Mouse (Mus musculus) left cerebral cortex, adult 2 months (tissue): ENCODE data around the gene Sesn1. TPM values are rescaled to one million over a fixed set of nuclear protein-coding genes. Genes with fewer than 3 reads are reported as not detected.
"Not testable (repeated sequence)": the region's sequence is repeated elsewhere in the genome, so short reads cannot be mapped to it uniquely, and the experiment has no call there.

ENCODE experiments used
- DNase-seq, 2 experiments: peaks; one replicate each; pipeline ENCODE4 v3.0.0; 2021 to 2022; ENCODE audit warnings: low spot score in 2 of 2, mixed read lengths in 1 of 2; ENCODE audit errors: extremely low spot score in 1 of 2
- H3K27ac ChIP-seq: fragments of 200-600 bp; 2 replicates; pipeline ENCODE4 v1.8.1; 2022
- H3K4me3 ChIP-seq: fragments of 200-600 bp; 2 replicates; pipeline ENCODE4 v1.8.1; 2022
- CTCF ChIP-seq: fragments of 200-600 bp; IDR thresholded peaks from 2 replicates; pipeline ENCODE4 v1.8.1; 2022; ENCODE audit warnings: antibody characterized with exemption, mild to moderate bottlenecking, moderate library complexity
- intact Hi-C: fragments of 180-260 bp; cut with DNase I; formaldehyde crosslinking; loops from one replicate; pipeline ENCODE4 v1.15.1; 2025
- total RNA-seq, 2 experiments: library from RNA; stranded (reverse); gene quantifications; 2 replicates each; pipeline ENCODE4 v1.2.3; 2021

Sesn1 gene
- total RNA-seq, 2 experiments from 2014 or later: 50.7 to 51.4 TPM

DNA sequence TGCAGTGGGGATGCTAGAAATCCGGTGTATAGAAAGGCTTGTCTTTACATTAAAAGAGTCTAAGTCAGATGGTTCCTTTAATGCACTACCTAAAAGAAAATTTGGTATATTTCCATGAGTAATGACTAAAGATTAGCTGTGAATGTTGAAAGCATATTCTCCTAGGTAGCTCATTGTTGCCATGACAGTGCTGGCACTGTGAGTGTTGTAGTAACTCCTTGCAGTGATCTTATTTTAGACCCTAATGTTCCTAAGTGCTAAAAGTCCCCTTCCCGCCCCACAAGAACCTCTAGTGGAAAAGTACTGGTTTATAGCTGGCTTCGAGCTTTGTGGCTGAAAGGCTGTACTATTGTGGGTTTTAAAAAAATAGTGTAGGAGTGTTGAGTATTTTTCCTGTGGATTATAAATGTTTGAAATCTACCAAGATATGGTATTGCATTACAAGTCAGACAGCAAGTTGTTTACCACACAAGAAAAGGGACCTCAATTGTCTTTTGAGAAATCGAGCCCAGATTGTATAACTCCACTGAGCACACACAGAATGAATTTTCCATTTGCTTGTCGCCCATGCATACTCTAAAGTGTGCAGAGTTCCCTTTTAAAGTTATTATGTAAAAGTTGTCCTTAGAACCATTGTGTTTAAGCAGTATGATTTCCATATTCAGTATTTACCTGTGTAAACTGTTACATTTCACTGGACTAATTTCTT lies 13.0 kb downstream of the Sesn1 start:
- intact Hi-C loops: no loop called here
- H3K4me3 ChIP-seq: no peak overlapping the region
- H3K27ac ChIP-seq: peak overlapping the region; percentile 74
- no peak for TF ChIP-seq CTCF
- DNase-seq: no peak

DNA sequence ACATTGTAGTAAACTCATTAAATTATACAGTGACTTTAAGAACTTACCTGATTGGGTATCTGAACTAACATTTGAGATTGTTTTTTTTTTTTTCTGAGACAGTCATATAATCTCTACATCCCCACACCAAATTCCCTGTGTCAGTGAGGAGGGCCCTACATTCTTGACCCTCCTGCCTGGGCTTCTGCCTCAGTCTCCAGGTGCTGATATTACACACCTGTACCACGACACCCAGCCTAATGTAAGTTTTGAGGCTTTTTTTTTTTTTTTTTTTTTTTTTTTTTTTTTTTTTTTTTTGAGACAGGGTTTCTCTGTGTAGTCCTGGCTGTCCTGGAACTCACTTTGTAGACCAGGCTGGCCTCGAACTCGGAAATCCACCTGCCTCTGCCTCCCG lies 13.5 kb downstream of the Sesn1 start:
- DNase-seq, H3K4me3 ChIP-seq, intact Hi-C loops: not testable (repeated sequence)
- peak overlapping the region; percentile 74 for H3K27ac ChIP-seq

DNA sequence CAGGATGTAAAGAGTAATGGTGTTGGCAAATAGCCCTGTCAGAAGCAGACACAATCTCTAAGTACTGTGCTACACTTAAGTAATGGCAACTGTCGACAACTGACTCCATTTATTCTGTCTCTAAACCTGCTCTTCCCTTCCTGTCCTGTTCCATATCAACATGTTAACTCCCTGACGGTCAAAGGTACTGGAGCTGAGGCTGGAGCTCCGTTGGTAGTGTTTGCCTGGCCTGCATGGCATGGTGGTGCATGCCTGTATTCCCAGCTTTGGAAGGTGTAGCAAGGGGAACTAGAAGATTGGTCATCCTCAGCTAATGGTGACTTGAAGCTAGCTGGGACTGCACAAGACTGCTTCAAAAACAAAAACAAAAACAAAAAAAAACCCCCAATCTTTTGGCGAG lies 14.2 kb downstream of the Sesn1 start:
- no peak for TF ChIP-seq CTCF
- intact Hi-C loops: no loop called here

DNA sequence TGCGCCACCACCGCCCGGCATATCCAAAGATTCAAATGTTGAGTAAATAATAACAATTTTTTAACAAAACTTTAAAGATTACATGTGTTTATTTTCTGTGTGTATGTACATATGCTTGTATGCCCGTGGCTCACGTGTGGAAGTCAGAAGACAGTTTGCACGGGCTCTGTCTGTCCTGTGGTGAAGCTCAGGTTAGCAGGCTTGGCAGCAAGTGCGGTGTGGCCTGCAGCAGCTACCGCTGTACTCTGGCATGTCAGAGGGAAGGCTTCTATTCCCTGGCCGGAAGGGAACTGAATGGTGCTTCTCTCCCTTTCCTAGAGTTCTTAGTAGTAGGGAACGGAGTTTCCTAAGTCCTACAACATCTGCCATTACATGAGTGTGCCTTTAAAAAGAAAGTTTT lies 15.3 kb downstream of the Sesn1 start:
- TF ChIP-seq CTCF: no peak
- H3K27ac ChIP-seq: no peak overlapping the region
- H3K4me3 ChIP-seq: no peak overlapping the region
- no peak for DNase-seq
- intact Hi-C loops: no loop called here

More for the DNA sequence above, 14.2 kb downstream of the Sesn1 start:
- Histone ChIP-seq H3K4me3 (no peak overlapping the region), H3K27ac (no peak overlapping the region)
- no peak for DNase-seq

DNA sequence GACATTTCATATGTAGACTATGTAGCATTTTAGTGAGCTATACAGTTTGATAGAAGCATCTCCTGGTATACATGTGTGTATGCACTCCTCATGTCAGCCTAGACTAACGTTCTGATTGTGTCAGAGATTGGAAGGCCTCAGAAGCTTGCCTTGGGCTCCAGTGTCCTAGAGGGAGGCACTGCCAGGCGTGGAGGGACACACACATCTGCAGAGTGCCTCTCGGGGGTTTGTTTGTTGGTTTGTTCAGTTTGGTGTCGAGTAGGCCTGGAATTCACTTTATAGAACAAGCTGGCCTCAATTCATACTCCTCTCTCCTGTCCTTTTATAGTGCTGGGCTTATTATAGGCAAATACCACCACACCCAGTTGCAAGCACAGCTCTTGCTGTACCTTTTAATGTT lies 16.3 kb downstream of the Sesn1 start:
- no peak overlapping the region for H3K27ac ChIP-seq
- no peak for TF ChIP-seq CTCF
- no peak for DNase-seq
- intact Hi-C loops: no loop called here
- no peak overlapping the region for H3K4me3 ChIP-seq

DNA sequence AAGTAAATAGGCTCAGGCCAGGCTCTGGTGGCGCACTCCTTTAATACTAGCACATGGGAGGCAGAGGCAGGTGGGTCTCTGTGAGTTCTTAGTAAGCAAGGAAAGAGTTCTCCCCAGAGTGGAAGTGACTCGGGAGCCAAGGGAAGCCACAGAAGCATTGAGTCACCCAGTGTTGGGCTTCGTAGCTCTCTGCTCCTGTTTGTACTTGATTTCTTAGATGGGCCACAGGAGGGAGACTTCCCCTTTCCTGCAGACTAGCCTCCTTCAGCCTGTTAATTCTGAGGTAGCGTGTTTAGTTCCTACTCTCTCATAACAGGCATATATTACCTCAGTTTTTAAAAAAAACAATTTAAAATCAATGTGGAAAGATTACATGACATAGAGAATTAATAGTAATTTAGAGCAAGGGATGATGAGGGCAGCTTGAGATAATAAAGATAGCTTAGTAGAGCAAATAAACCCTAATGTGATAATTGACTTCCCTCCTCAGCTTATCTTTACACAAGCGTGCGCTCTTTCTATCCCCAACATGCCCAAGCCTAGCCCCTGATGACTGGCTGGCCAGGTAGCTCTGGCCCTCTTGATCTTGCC lies 16.9 kb downstream of the Sesn1 start:
- Histone ChIP-seq H3K4me3 (no peak overlapping the region), H3K27ac (no peak overlapping the region)
- intact Hi-C loops: no loop called here
- no peak for TF ChIP-seq CTCF
- no peak for DNase-seq

DNA sequence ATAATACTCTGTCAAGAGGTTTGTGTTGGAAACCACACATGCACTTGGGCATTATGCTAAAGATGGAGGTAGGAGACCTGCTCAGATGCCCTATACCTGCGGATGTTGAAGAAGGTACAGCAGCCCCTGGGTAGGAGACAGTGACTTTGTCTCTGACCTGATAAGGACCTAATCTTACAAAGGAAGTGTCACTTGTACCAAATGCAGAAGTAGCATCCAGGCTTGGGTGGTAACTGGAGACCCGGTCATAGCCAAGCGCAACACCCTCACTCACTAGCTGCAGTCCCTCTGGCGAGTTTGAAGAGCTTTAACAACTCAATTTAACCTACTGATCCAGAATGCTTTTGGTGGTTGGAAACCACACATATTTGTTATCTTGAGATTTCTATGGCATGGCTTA lies 18.0 kb downstream of the Sesn1 start:
- intact Hi-C loops: no loop called here
- DNase-seq: no peak
- Histone ChIP-seq H3K27ac (no peak overlapping the region), H3K4me3 (no peak overlapping the region)
- no peak for TF ChIP-seq CTCF

DNA sequence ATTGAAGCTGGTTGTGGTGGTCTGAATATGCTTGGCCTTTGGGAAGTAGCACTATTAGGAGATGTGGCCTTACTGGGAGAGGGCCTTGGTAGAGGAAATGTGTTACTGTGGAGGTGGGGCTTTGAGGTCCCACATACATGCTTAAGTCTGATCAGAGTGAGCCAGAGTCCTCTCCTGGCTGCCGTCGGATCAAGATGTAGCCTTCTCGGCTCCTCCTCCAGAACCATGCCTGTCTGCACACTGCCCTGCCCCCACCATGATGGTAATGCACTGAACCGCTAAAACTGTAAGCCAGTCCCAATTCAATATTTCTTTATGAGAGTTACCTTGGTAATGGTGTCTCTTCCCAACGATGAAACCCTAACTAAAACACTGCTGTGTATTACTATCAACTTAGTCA lies 19.5 kb downstream of the Sesn1 start:
- H3K27ac ChIP-seq: no peak overlapping the region
- H3K4me3 ChIP-seq: no peak overlapping the region
- intact Hi-C loops: no loop called here
- TF ChIP-seq CTCF: no peak
- DNase-seq: no peak

DNA sequence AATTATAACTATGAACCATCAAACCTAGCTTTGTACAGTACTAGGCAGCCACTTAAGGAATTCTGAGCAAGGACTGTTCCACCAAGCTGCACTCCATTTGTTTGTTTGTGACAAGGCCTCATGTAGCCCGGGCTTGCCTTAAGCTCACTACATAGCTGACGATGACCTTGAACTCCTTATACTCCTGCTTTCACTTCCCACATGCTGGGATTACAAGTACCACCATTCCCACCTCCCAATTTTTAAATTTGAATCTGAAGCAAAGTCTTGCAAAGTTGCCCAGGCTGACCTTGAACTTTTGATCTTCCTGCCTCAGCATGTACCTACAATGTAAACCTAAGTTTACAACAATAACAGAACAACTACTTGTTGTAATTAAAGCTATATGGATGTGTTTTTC lies 20.2 kb downstream of the Sesn1 start:
- intact Hi-C loops: loop anchor here (2.0 to 5.0 kb wide), 5 partner anchors 59 to 467 kb away; partner anchors contain the start of gene Foxo3

DNA sequence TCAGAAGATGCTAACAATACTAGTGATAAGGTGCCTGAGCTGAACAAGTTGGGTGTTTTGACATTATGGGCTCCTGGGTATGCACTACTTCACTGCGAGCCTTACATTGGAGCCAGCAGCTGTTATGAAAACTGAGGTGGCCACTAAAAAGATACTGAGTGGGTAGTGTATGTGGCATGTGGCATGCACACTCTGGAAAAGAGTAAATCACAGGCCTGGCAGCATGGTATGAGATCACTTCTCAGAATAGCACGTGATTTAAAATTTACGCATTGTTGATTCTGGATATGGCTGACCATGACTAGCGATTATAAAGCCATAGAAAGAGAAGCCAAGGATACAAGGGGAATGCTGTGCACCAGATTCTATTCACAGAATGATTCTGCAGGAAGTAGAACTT lies 20.7 kb downstream of the Sesn1 start:
- Histone ChIP-seq H3K4me3 (no peak overlapping the region), H3K27ac (no peak overlapping the region)
- DNase-seq: no peak
- TF ChIP-seq CTCF: no peak
- intact Hi-C loops: loop anchor here (2.0 to 5.0 kb wide), 5 partner anchors 58 to 466 kb away; partner anchors contain the start of gene Foxo3

More for the DNA sequence above, 20.2 kb downstream of the Sesn1 start:
- TF ChIP-seq CTCF: no peak
- Histone ChIP-seq H3K27ac (no peak overlapping the region), H3K4me3 (no peak overlapping the region)
- no peak for DNase-seq

DNA sequence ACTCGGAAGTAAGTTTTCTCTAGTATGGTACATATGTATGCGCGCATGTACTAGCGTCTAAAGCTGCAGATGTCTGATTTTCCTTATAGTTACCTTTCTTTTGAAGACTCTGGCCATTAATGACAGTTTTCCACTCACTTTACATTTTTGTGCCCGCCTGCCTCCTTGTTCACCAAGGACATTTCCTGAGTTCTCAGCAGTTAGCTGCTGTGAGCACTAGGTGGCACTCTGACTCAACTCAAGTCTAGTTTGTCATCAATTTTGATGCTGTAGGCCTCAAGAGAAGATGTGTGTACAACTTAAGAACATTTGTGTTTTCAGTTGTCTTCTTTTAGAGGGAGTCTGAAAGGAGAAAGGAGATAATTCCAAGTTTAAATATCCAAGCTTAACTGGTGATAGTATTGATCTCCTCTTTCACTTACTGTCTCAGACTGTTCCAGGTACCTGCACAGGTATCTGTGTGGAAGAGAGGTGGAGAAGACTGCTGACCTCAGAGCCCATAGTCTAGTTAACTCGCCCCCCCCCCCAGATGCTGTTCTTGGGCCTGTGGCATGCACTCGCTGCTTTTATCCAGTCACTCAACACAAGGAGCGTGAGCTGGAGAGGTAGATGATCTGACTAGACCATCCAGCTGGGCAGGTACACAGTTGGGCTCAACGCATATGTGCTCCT lies 21.3 kb downstream of the Sesn1 start:
- no peak overlapping the region for H3K4me3 ChIP-seq
- DNase-seq: peak; percentile 57 to 73
- intact Hi-C loops: loop anchor here (2.0 to 5.0 kb wide), 5 partner anchors 58 to 466 kb away; partner anchors contain the start of gene Foxo3
- no peak overlapping the region for H3K27ac ChIP-seq
- peak; percentile 96 for TF ChIP-seq CTCF

DNA sequence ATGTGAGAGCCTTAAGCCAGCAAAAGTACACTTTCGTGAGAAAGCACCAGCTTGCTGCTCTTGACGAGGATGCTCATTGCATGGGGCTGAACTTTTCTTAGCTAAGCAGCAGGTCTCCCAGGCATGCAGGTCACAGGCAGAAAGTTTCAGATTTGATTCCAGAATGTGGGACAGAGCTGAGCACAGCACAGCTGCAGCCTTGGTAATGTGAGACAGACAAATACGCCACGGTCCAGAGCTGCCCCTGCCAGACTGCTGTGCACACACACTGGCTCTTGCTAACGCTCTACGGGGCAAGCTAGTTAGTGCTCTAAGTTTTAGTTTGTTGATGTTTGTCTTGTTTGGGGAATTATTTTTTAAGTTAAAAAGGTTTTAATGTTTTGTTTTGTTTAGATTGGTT lies 22.5 kb downstream of the Sesn1 start:
- intact Hi-C loops: loop anchor here (5.0 kb wide), 2 partner anchors 150 to 445 kb away; partner anchors contain the start of gene Foxo3
- Histone ChIP-seq H3K27ac (no peak overlapping the region), H3K4me3 (no peak overlapping the region)
- no peak for TF ChIP-seq CTCF
- no peak for DNase-seq
